Mouse (Mus musculus): ENCODE results near the gene Pxk. TPM values are rescaled to one million over a fixed set of nuclear protein-coding genes. Genes with fewer than 3 reads are reported as not detected.

Pxk gene
- polyA plus RNA-seq, 1 experiment from 2014 or later: 36.3 TPM

GRCm38 (mm10) chr14:8080718-8081117, 17.3 kb upstream of the Pxk start:
- Histone ChIP-seq H3K27ac (peak overlapping the region; percentile 96), H3K27me3 (replicated peaks) (no peaks in the 10 kb centered on the region), H3K36me3 (0 out of 2 replicates have a peak, but pooled peaks cover 4% of the 10 kb centered on the region), H3K4me1 (replicated peaks) (0 out of 2 replicates have a peak, but pooled peaks cover 3% of the 10 kb centered on the region), H3K4me3 (replicated peaks) (peak overlapping the region; percentile 70), H3K9ac (peak overlapping the region; percentile 76), H3K9me3 (no peaks in the 10 kb centered on the region), H3K4me2 (replicated peaks) (peak overlapping the region; percentile 71)
- peak; percentile 64 for ATAC-seq
- 2% methylated on average over 11 of the region's 11 CpGs for whole genome bisulfite sequencing

GRCm38 (mm10) chr14:8082949-8083348, 15.1 kb upstream of the Pxk start:
- no peak overlapping the region for H3K27ac ChIP-seq
- H3K9me3 ChIP-seq: no peaks in the 10 kb centered on the region
- no peak for ATAC-seq
- H3K27me3 ChIP-seq (replicated peaks): no peaks in the 10 kb centered on the region
- no peak overlapping the region for H3K4me3 ChIP-seq (replicated peaks)
- H3K9ac ChIP-seq: no peak overlapping the region
- H3K4me1 ChIP-seq (replicated peaks): 0 out of 2 replicates have a peak, but pooled peaks cover 3% of the 10 kb centered on the region
- H3K36me3 ChIP-seq: 0 out of 2 replicates have a peak, but pooled peaks cover 14% of the 10 kb centered on the region
- no peak overlapping the region for H3K4me2 ChIP-seq (replicated peaks)
- WGBS: 97% methylated on average over 1 of the region's 1 CpGs

GRCm38 (mm10) chr14:8089016-8089415, 9.0 kb upstream of the Pxk start:
- no peak overlapping the region for H3K4me3 ChIP-seq (replicated peaks)
- ATAC-seq: no peak
- H3K36me3 ChIP-seq: peaks cover 21% of the 10 kb centered on the region; the same call in 1 of the 2 replicates
- no peak overlapping the region for H3K9ac ChIP-seq
- H3K27ac ChIP-seq: no peak overlapping the region
- 86% methylated on average over 2 of the region's 2 CpGs for WGBS
- H3K9me3 ChIP-seq: no peaks in the 10 kb centered on the region
- peaks cover 5% of the 10 kb centered on the region; the same call in 1 of the 2 replicates for H3K4me1 ChIP-seq (replicated peaks)
- H3K27me3 ChIP-seq (replicated peaks): no peaks in the 10 kb centered on the region
- H3K4me2 ChIP-seq (replicated peaks): no peak overlapping the region

GRCm38 (mm10) chr14:8092573-8092972, 5.4 kb upstream of the Pxk start:
- Histone ChIP-seq H3K27ac (no peak overlapping the region), H3K9me3 (no peaks in the 10 kb centered on the region), H3K9ac (no peak overlapping the region), H3K4me2 (replicated peaks) (no peak overlapping the region), H3K4me3 (replicated peaks) (no peak overlapping the region), H3K4me1 (replicated peaks) (peaks cover 11% of the 10 kb centered on the region), H3K36me3 (peaks cover 11% of the 10 kb centered on the region; the same call in 1 of the 2 replicates), H3K27me3 (replicated peaks) (no peaks in the 10 kb centered on the region)
- no peak for ATAC-seq
- 83% methylated on average over 2 of the region's 2 CpGs for WGBS

- 0 out of 2 replicates have a peak, but pooled peaks have one; percentile 18 for ATAC-seq
- H3K4me2 ChIP-seq (replicated peaks): no peak overlapping the region
- no peaks in the 10 kb centered on the region for H3K9me3 ChIP-seq
- H3K27me3 ChIP-seq (replicated peaks): no peaks in the 10 kb centered on the region
- H3K4me1 ChIP-seq (replicated peaks): peaks cover 13% of the 10 kb centered on the region
- H3K36me3 ChIP-seq: peaks cover 7% of the 10 kb centered on the region; the same call in 1 of the 2 replicates
- no peak overlapping the region for H3K4me3 ChIP-seq (replicated peaks)
- H3K27ac ChIP-seq: no peak overlapping the region
- 59% methylated on average over 5 of the region's 5 CpGs for WGBS
- no peak overlapping the region for H3K9ac ChIP-seq
Measured at GRCm38 (mm10) chr14:8093427-8093826, 4.6 kb upstream of the Pxk start.

- Histone ChIP-seq H3K36me3 (peaks cover 4% of the 10 kb centered on the region; the same call in 1 of the 2 replicates), H3K4me1 (replicated peaks) (peaks cover 21% of the 10 kb centered on the region), H3K27me3 (replicated peaks) (no peaks in the 10 kb centered on the region), H3K27ac (peak overlapping the region; percentile 65), H3K9me3 (no peaks in the 10 kb centered on the region), H3K9ac (no peak overlapping the region), H3K4me3 (replicated peaks) (no peak overlapping the region), H3K4me2 (replicated peaks) (peak overlapping the region; percentile 31; the same call in 1 of the 2 replicates)
- ATAC-seq: no peak
- WGBS: 23% methylated on average over 3 of the region's 3 CpGs
Measured at GRCm38 (mm10) chr14:8094931-8095561, 3.0 kb upstream of the Pxk start.

GRCm38 (mm10) chr14:8095562-8095950, 2.5 kb upstream of the Pxk start:
- WGBS: 44% methylated on average over 7 of the region's 7 CpGs
- Histone ChIP-seq H3K4me3 (replicated peaks) (no peak overlapping the region), H3K9ac (no peak overlapping the region), H3K4me1 (replicated peaks) (peaks cover 21% of the 10 kb centered on the region), H3K36me3 (no peaks in the 10 kb centered on the region), H3K9me3 (no peaks in the 10 kb centered on the region), H3K4me2 (replicated peaks) (peak overlapping the region; percentile 31), H3K27ac (peak overlapping the region; percentile 65), H3K27me3 (replicated peaks) (no peaks in the 10 kb centered on the region)
- no peak for ATAC-seq

- peak overlapping the region; percentile 48 for H3K27ac ChIP-seq
- peak overlapping the region; percentile 76 for H3K4me2 ChIP-seq (replicated peaks)
- peak overlapping the region; percentile 88 for H3K4me3 ChIP-seq (replicated peaks)
- H3K9ac ChIP-seq: peak overlapping the region; percentile 73
- peak; percentile 2; the same call in 1 of the 2 replicates for ATAC-seq
- H3K27me3 ChIP-seq (replicated peaks): no peaks in the 10 kb centered on the region
- H3K4me1 ChIP-seq (replicated peaks): peaks cover 17% of the 10 kb centered on the region
- H3K36me3 ChIP-seq: no peaks in the 10 kb centered on the region
- whole genome bisulfite sequencing: 2% methylated on average over 5 of the region's 5 CpGs
- H3K9me3 ChIP-seq: no peaks in the 10 kb centered on the region
Measured at GRCm38 (mm10) chr14:8098687-8098995, 630 bp downstream of the Pxk start.

GRCm38 (mm10) chr14:8099561-8100021, 1.6 kb downstream of the Pxk start:
- Histone ChIP-seq H3K9ac (no peak overlapping the region), H3K36me3 (no peaks in the 10 kb centered on the region), H3K27ac (no peak overlapping the region), H3K4me2 (replicated peaks) (peak overlapping the region; percentile 76), H3K4me3 (replicated peaks) (no peak overlapping the region), H3K27me3 (replicated peaks) (no peaks in the 10 kb centered on the region), H3K9me3 (no peaks in the 10 kb centered on the region), H3K4me1 (replicated peaks) (peaks cover 16% of the 10 kb centered on the region; the same call in 1 of the 2 replicates)
- WGBS: 44% methylated on average over 10 of the region's 10 CpGs
- no peak for ATAC-seq

- Histone ChIP-seq H3K27me3 (replicated peaks) (no peaks in the 10 kb centered on the region), H3K36me3 (no peaks in the 10 kb centered on the region), H3K27ac (no peak overlapping the region), H3K4me3 (replicated peaks) (no peak overlapping the region), H3K4me2 (replicated peaks) (no peak overlapping the region), H3K4me1 (replicated peaks) (peaks cover 10% of the 10 kb centered on the region; the same call in 1 of the 2 replicates), H3K9ac (no peak overlapping the region), H3K9me3 (no peaks in the 10 kb centered on the region)
- 90% methylated on average over 8 of the region's 8 CpGs for WGBS
- no peak for ATAC-seq
Measured at GRCm38 (mm10) chr14:8101886-8102285, 3.9 kb downstream of the Pxk start.

- Histone ChIP-seq H3K4me2 (replicated peaks) (no peak overlapping the region), H3K27ac (no peak overlapping the region), H3K4me3 (replicated peaks) (no peak overlapping the region), H3K9ac (no peak overlapping the region), H3K36me3 (no peaks in the 10 kb centered on the region), H3K9me3 (no peaks in the 10 kb centered on the region), H3K27me3 (replicated peaks) (no peaks in the 10 kb centered on the region), H3K4me1 (replicated peaks) (peaks cover 9% of the 10 kb centered on the region; the same call in 1 of the 2 replicates)
- no peak for ATAC-seq
- WGBS: 69% methylated on average over 12 of the region's 12 CpGs
Measured at GRCm38 (mm10) chr14:8102676-8103075, 4.7 kb downstream of the Pxk start.

GRCm38 (mm10) chr14:8108047-8108446, 10.0 kb downstream of the Pxk start:
- H3K27me3 ChIP-seq (replicated peaks): no peaks in the 10 kb centered on the region

GRCm38 (mm10) chr14:8108976-8109375, 11.0 kb downstream of the Pxk start:
- peak; percentile 72 for ATAC-seq
- H3K27me3 ChIP-seq (replicated peaks): no peaks in the 10 kb centered on the region
- no peak overlapping the region for H3K9ac ChIP-seq
- no peaks in the 10 kb centered on the region for H3K9me3 ChIP-seq
- H3K4me1 ChIP-seq (replicated peaks): no peaks in the 10 kb centered on the region
- H3K36me3 ChIP-seq: no peaks in the 10 kb centered on the region
- no peak overlapping the region for H3K27ac ChIP-seq
- no peak overlapping the region for H3K4me2 ChIP-seq (replicated peaks)
- WGBS: 68% methylated on average over 1 of the region's 1 CpGs
- H3K4me3 ChIP-seq (replicated peaks): no peak overlapping the region

More at GRCm38 (mm10) chr14:8108047-8108446, 10.0 kb downstream of the Pxk start:
- 73% methylated on average over 4 of the region's 4 CpGs for WGBS
- Histone ChIP-seq H3K4me3 (replicated peaks) (no peak overlapping the region), H3K4me1 (replicated peaks) (no peaks in the 10 kb centered on the region), H3K9ac (no peak overlapping the region), H3K4me2 (replicated peaks) (no peak overlapping the region), H3K9me3 (no peaks in the 10 kb centered on the region), H3K27ac (no peak overlapping the region), H3K36me3 (no peaks in the 10 kb centered on the region)
- ATAC-seq: no peak
